Mouse (Mus musculus) bone marrow, adult 2 months (tissue): Measurements from ENCODE around the gene Olfr1349. TPM values are rescaled to one million over a fixed set of nuclear protein-coding genes. Genes with fewer than 3 reads are reported as not detected.
"Not testable (repeated sequence)": the region's sequence is repeated elsewhere in the genome, so short reads cannot be mapped to it uniquely, and the experiment has no call there.

Experiments used
- H3K27ac ChIP-seq: fragments of 200-500 bp; 2 replicates; pipeline ENCODE4 v1.5.1; 2012; ENCODE audit warnings: low read depth, mild to moderate bottlenecking, control low read depth, inconsistent platforms, low read length; ENCODE audit not compliant: control insufficient read depth, poor library complexity, insufficient read depth
- H3K4me1 ChIP-seq: fragments of 200-500 bp; 2 replicates; pipeline ENCODE4 v1.6.1; 2011; ENCODE audit warnings: low read length; ENCODE audit not compliant: control insufficient read depth, insufficient read depth
- H3K4me3 ChIP-seq: fragments of 200-500 bp; replicated peaks from 2 replicates; pipeline ENCODE3; 2011; ENCODE audit warnings: mild to moderate bottlenecking, low read depth, low read length, control low read depth; ENCODE audit not compliant: control insufficient read depth
- CTCF ChIP-seq: fragments of 200-500 bp; IDR thresholded peaks from 2 replicates; pipeline ENCODE4 v1.5.1; 2011; ENCODE audit warnings: low read length, control low read depth; ENCODE audit not compliant: control insufficient read depth, insufficient read depth
- POLR2A ChIP-seq: fragments of 200-500 bp; IDR thresholded peaks from 2 replicates; pipeline ENCODE4 v1.6.1; 2011; ENCODE audit warnings: low read depth, mild to moderate bottlenecking, control low read depth, low read length, borderline replicate concordance; ENCODE audit not compliant: control insufficient read depth
- WGBS: fragments of 180-500 bp; shearing (Covaris S2); methylation state at CpG from one replicate; pipeline ENCODE4 v1.1.7; 2018; 5-methylcytosine and 5-hydroxymethylcytosine counted together
- polyA plus RNA-seq: library from polyadenylated mRNA; stranded (reverse); fragments of >200 nt; gene quantifications from 2 replicates; pipeline ENCODE4 v1.2.4, GENCODE M21; 2011; ENCODE audit warnings: low replicate concordance; ENCODE audit not compliant: missing spikeins, insufficient read depth, insufficient read length

The Olfr1349 gene
- not detected in 2 replicates for polyA plus RNA-seq

DNA sequence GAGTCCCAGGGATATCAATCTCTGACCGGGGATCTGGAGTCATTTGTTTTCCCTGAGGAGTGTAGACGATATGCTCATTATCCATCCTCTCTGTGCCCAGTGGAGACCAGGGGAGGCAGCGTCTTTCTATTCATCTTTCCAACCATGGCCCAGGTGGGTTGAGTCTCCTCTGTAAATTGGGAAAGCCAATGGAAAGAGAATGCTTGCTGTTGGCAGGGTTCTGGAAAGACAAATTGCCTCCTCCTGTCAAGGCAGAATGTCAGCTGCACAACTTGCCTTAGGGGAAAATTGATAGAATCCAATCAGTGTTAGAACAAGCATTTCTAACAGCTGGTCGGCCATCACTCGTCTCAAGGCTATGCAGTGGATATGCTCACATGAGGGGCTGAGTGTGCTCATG, at the start of gene Olfr1349:
Olfr1349 (minus strand) TSS at position 101 of the 400 bp plus-strand sequence.
- Histone ChIP-seq H3K27ac (no peak within 1 kb of the TSS), H3K4me3 (no peak within 1 kb of the TSS), H3K4me1 (no peaks in the 10 kb centered on the region)
- 81% methylated on average over 5 of the region's 5 CpGs for WGBS
- TF ChIP-seq CTCF, result no peak
- TF ChIP-seq POLR2A, result no peak

GRCm38 (mm10) chr7:6564541-6564940, 41.8 kb upstream of the Olfr1349 start, which contains the start of gene Olfr1350:
TSS of gene Olfr1350 (plus strand) at chr7:6564841.
- Histone ChIP-seq H3K4me1 (no peaks in the 10 kb centered on the region; the same call in 1 of the 2 replicates), H3K4me3 (no peak within 1 kb of the TSS), H3K27ac (no peak within 1 kb of the TSS)
- TF ChIP-seq POLR2A (no peak), CTCF (no peak)

- Histone ChIP-seq H3K4me1 (no peaks in the 10 kb centered on the region), H3K27ac (no peak overlapping the region), H3K4me3 (no peak overlapping the region)
- TF ChIP-seq CTCF, result peak; percentile 41
- TF ChIP-seq POLR2A, result no peak
- 63% methylated on average over 5 of the region's 5 CpGs for WGBS
Measured at GRCm38 (mm10) chr7:6526141-6526540, 3.4 kb upstream of the Olfr1349 start.

- no peaks in the 10 kb centered on the region for H3K4me1 ChIP-seq
- 47% methylated on average over 3 of the region's 3 CpGs for WGBS
- H3K4me3 ChIP-seq, result no peak overlapping the region
- no peak overlapping the region for H3K27ac ChIP-seq
- TF ChIP-seq CTCF (no peak), POLR2A (no peak)
Measured at GRCm38 (mm10) chr7:6525001-6525400, 2.3 kb upstream of the Olfr1349 start.

DNA sequence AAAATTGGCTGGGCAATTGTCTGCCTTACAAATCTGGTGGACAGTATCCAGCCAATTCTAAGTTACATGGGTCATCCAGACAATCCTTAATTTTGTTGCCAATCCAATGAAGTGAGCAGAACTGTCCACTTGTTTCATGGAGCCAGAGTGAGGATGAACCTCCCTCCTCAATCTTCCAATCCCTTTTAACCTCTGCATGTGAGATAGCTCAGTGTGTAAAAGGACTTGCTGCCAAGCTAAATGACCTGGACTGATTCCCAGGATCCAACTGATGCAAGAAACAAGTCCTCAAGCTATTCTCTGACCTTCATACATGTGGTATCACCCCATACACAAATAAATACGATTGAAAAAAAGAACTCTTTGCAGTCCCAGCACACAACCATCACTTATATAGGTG, 1.1 kb downstream of the Olfr1349 start:
- 18% methylated on average over 1 of the region's 1 CpGs for WGBS
- H3K4me3 ChIP-seq, result no peak overlapping the region
- no peak overlapping the region for H3K27ac ChIP-seq
- no peaks in the 10 kb centered on the region for H3K4me1 ChIP-seq
- TF ChIP-seq POLR2A, result no peak
- TF ChIP-seq CTCF, result no peak

GRCm38 (mm10) chr7:6508648-6509047, 14.1 kb downstream of the Olfr1349 start, which contains the start of gene Olfr1348:
TSS of gene Olfr1348 (minus strand) at chr7:6508748.
- no peak for TF ChIP-seq POLR2A
- TF ChIP-seq CTCF, result no peak
- no peak within 1 kb of the TSS for H3K4me3 ChIP-seq
- no peaks in the 10 kb centered on the region; the same call in 1 of the 2 replicates for H3K4me1 ChIP-seq
- 97% methylated on average over 1 of the region's 1 CpGs for WGBS
- H3K27ac ChIP-seq, result no peak within 1 kb of the TSS

DNA sequence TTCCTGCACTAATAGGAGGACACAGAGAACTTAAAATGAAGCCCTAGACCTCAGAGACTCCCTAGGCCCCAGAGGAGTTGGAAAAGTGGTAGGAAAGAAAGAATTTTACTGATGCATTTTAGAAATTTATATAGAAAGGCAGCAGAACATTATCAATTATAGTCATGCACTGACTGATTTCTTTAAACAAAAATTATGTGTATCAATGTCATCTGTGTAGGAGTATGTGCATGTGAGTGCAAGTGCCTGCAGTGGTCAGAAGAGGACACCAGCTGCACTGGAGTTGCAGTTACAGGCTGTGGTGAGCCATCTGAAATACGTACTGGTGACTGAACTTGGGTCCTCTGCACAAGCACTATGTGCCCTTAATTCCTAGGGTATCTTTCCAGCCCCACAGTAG, 23.1 kb downstream of the Olfr1349 start, which contains the start of gene Olfr1347:
Olfr1347 (minus strand) TSS at position 101 of the 400 bp plus-strand sequence.
- H3K27ac ChIP-seq, result no peak within 1 kb of the TSS
- 41% methylated on average over 1 of the region's 1 CpGs for WGBS
- no peak within 1 kb of the TSS for H3K4me3 ChIP-seq
- TF ChIP-seq CTCF, result no peak
- no peak for TF ChIP-seq POLR2A
- no peaks in the 10 kb centered on the region for H3K4me1 ChIP-seq

DNA sequence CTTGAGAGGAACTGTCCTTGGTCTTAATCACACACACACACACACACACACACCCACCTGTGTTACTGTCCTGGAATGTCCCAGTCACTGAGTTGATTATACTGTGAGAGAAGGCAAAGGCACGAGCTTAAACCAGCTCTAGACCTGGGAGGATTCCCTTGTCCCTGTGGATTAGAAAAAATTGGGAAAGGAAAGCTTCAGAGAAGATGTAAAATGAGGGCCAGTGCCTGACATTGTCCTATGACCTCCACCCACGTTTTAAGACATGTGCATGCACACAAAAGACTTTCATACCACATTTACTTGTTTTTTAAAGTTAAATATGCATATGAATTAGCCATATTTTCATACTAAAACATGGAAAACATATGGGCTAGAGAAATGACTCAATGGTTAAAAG, 35.9 kb downstream of the Olfr1349 start, which contains the start of gene Olfr5:
Olfr5 (minus strand) TSS at position 101 of the 400 bp plus-strand sequence.
- TF ChIP-seq POLR2A (no peak), CTCF (no peak)
- 15% methylated on average over 2 of the region's 2 CpGs for WGBS
- Histone ChIP-seq H3K27ac (no peak within 1 kb of the TSS), H3K4me3 (no peak within 1 kb of the TSS), H3K4me1 (no peaks in the 10 kb centered on the region)

GRCm38 (mm10) chr7:6477633-6478032, 45.1 kb downstream of the Olfr1349 start:
- H3K27ac ChIP-seq, H3K4me1 ChIP-seq, H3K4me3 ChIP-seq: not testable (repeated sequence)
- WGBS, result 72% methylated on average over 2 of the region's 2 CpGs
